Mouse (Mus musculus) liver, embryonic 14.5 days (tissue): ENCODE data around the gene Prkn.

Source experiments
- CTCF ChIP-seq: IDR thresholded peaks from 2 replicates; pipeline ENCODE4 v1.5.1; 2016; ENCODE audit warnings: antibody characterized with exemption, low read depth, control low read depth
- EP300 ChIP-seq: IDR thresholded peaks from 2 replicates; pipeline ENCODE4 v1.6.1; 2016; ENCODE audit warnings: antibody characterized with exemption, low read depth

GRCm38 (mm10) chr17:12047523-12047922 lies 1207.3 kb downstream of the Prkn start:
- TF ChIP-seq CTCF, result no peak
- TF ChIP-seq EP300, result no peak
